Mouse (Mus musculus) spleen, adult 12 weeks (tissue): ENCODE results near the gene Prkg1.

Experiments used
- DNase-seq: peaks from one replicate; pipeline ENCODE4 v3.0.0; 2022; ENCODE audit warnings: low spot score

The Prkg1 gene

GRCm38 (mm10) chr19:31743241-31744045 lies 21.4 kb downstream of the Prkg1 start:
- DNase-seq: no peak

GRCm38 (mm10) chr19:31714900-31715299 lies 49.9 kb downstream of the Prkg1 start:
- DNase-seq: no peak

- DNase-seq: no peak
These were observed 50.4 kb downstream of the Prkg1 start for GRCm38 (mm10) chr19:31714418-31714817.

DNA sequence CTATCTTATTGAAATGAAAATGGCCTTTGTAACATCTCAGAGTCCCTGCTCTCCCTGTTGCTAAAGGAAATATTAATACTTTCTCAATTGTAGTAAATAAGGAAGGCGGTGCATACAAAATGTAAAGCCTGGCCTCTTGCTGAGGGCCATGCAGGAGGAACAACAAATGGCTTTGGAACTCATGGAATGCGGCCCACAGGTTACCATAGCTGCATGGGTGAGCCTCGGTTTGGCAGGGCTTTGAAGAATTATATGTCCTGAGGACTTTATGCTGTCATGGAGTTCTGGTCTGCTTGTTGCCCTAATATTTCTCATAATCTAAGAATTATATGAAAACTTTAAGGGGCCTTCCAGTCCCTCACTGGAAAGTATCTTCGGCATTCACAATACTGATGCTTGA lies 51.5 kb downstream of the Prkg1 start:
- no peak for DNase-seq

GRCm38 (mm10) chr19:31710336-31710735 lies 54.5 kb downstream of the Prkg1 start:
- DNase-seq: no peak

- no peak for DNase-seq
These were observed 60.8 kb downstream of the Prkg1 start for GRCm38 (mm10) chr19:31703991-31704390.

- DNase-seq: no peak
These were observed 65.9 kb downstream of the Prkg1 start for GRCm38 (mm10) chr19:31698916-31699315.

GRCm38 (mm10) chr19:31680821-31681220 lies 84.0 kb downstream of the Prkg1 start:
- no peak for DNase-seq

GRCm38 (mm10) chr19:31678324-31678723 lies 86.5 kb downstream of the Prkg1 start:
- no peak for DNase-seq

DNA sequence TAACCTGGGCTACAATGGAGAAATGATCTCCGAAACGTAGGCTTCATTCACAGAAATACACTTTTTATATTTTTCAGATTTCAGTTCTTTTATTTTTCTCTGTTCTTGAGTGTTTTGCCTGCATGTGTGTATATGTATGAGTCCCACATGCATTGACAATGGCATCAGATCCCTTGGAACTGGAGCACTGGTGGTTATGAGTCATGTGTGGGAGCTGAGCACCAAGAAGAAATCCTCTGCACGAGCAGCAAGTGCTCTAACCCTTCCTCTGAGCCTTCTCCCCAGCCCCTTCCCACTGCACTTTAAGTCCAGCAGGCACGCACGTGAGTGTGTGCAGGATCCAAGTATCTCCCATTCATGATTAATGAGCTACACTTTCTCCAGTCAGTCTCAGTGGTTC lies 93.1 kb downstream of the Prkg1 start:
- no peak for DNase-seq

- no peak for DNase-seq
These were observed 99.8 kb downstream of the Prkg1 start for GRCm38 (mm10) chr19:31665007-31665406.

DNA sequence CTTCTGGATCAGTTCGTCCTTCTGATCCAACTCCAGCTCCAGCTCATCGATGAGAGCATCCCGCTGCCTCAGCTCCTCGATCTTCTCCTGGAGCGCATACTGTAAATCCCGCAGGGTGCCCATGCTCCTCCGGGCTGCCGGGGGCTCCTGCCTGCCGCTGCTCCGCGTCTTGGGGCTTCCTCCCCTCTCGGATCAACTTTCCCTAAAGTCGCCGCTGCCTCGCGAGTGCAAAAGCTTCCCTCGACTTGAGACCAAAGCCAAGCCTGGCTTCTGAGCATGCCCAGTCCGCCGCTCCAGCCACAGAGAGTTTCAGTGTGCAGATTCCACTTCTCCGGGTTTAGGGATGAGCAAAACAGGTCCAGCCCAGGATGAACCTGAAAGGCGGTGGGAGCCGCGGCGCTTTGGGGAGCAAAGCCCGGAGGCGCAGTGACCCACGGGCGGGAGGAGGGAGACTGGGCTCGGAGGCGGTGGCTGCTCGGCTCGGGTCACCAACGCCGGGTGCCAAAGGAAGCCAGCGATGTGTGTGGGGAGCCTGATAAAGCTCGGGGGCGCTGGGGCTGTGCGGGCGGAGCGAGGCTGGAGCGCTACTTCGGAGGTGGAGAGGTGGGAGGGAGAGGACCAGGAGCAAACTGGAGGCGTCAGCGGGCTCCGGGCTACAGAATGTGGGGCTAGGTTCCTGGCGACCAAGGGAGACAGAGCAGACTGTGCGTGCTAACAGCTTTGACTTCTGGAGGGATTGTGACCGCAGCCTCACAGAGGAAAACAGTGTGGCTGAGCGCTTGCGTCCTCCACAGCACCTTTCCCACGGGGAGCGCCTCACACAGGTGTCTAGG lies 100.5 kb downstream of the Prkg1 start:
- DNase-seq: no peak

GRCm38 (mm10) chr19:31663437-31664158 lies 101.2 kb downstream of the Prkg1 start:
- DNase-seq: no peak

DNA sequence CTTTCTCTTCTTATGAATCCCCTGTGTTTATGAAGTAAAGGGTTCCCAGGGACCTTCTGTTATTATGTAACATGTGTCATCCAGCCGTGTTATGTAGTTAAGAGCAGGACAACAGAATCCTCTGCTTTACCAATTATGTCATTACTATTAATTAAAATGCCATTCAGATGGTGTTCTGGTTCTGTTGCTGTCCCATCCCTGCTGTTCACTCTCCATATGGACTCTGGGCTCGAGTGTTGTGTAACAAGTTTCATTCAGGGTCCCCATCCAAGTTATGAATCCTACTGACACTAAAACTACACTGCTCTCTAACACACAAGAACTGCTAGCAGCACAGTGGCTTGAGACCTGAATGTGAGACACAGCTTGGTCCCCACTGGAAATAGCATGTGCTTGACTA lies 102.0 kb downstream of the Prkg1 start:
- no peak for DNase-seq

- no peak for DNase-seq
These were observed 106.0 kb downstream of the Prkg1 start for GRCm38 (mm10) chr19:31658751-31659397.

DNA sequence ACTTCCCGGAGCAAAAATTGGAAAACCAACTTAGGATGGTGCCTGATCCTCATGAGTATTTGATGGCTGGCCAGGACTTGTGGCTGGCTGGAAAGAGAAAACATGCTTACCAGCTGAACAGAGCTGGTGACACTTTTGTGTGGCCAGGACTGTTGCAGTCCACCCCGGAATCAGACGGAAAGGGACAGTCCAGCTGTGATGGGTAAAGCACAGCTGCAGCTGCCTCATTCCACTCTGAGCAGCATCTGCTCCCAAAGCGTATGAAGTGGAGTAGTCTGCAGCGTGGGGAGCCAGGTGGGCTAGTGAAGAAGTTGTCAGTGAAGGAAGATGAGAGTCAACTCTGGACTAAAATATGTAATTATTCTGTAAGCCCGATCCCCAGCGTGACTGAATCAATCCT lies 108.6 kb downstream of the Prkg1 start:
- DNase-seq: no peak

DNA sequence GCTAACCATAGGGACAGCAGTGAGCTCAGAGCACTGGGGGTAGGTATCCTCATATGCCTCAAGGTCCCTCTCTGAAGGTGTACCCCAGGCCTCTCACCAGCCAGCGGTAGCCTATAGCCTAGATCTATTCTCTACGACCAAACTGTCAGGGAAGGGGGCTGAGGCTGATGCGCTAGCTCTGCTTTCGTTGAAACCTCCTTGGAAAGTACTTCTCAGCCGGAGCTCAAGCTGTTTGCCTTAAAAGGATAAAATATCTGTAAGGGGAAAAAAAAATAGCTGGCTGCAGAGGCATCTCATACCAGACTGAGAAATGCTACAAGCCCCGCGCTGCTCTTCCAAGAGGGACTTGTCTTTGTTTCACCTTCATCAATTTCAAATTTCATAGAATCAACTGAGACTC lies 109.0 kb downstream of the Prkg1 start:
- no peak for DNase-seq

- no peak for DNase-seq
These were observed 110.8 kb downstream of the Prkg1 start for GRCm38 (mm10) chr19:31654022-31654421.

GRCm38 (mm10) chr19:31650452-31650851 lies 114.4 kb downstream of the Prkg1 start:
- no peak for DNase-seq

DNA sequence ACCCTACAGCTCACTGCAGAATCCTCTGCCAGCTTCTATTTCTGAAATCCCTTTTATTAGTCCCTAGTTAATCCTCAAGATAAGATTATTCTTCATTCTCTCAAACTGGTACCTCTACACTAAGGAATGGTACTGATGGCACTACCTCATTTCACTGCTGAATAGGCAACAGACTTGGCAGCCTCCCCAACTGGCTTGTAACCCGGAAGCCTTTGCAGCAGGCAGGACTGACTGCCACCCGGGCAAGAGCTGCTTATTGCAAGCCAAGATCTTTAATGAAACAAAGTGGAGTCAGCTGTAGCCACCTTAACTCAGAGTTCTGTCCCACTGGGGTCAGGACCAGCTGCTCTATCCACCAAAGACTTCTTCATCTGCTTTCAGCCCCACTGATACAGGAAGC lies 117.3 kb downstream of the Prkg1 start:
- DNase-seq: no peak

- DNase-seq: no peak
These were observed 133.6 kb downstream of the Prkg1 start for GRCm38 (mm10) chr19:31630899-31631869.
